Mouse (Mus musculus): ENCODE measurements around the gene Gpr162.

DNA sequence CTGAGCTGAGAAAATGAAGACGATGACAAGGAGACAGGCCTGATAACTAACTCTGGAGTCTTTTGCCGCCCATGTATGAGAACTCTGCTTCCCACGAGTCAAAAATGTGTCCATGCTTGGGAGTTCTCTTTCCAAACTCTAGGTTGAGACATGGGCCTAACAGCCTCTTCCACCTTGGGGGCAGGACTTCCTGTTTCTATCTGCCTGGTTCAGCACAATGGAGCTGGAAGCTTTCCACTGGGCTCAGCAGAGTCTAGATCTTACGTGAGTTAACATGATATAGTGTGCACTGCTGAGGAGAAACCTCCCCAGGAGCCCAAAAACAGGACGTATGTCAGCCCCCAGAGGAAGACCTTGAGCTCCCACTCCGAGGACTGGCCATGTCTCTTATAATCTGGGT lies 49.4 kb upstream of the Gpr162 start:
- TF ChIP-seq POLR2A (IDR thresholded peaks at IDR 0.05; ENCODE audit: borderline replicate concordance, low read depth, low read length): no peak
- no peak for TF ChIP-seq CTCF (IDR thresholded peaks at IDR 0.05; ENCODE audit: low read depth, low read length)
